25 mouse cellular contexts compared by ENCODE assay signal in genomic region chr4:108907475-108907874, GRCm38 (mm10). TPM values are rescaled to one million over a fixed set of nuclear protein-coding genes. Genes with fewer than 3 reads are reported as not detected.
DNase-seq lines count a peak whose midpoint lies in the region; ATAC-seq and TF ChIP-seq lines count a peak whose summit lies in the region.
"Had no signal": no experiment of that assay in that cellular context is flagged by ENCODE, and none has a peak within 500 bp of the region (broad histone marks: within the 10 kb centered on the region; RNA-seq: fewer than 3 reads in every experiment).

No protein-coding gene starts in this region.

- no peak overlapping the region for H3K9ac ChIP-seq in lung, postnatal 0 days (replicated peaks; ENCODE audit: low read depth)
- no peak overlapping the region for H3K9ac ChIP-seq in intestine, embryonic 15.5 days
- H3K9ac ChIP-seq in forebrain, embryonic 13.5 days = no peak overlapping the region
- H3K9ac ChIP-seq: embryonic facial prominence, embryonic 12.5 days; forebrain, embryonic 15.5 days; hindbrain, embryonic 12.5 days; liver, embryonic 15.5 days; midbrain, embryonic 13.5 days; neural tube, embryonic 12.5 days had no signal

- H3K4me1 ChIP-seq in lung, postnatal 0 days (ENCODE audit: insufficient read depth, low read depth, low read length) = no peaks in the 10 kb centered on the region
- H3K4me1 ChIP-seq in lung, adult 2 months (ENCODE audit: control insufficient read depth, insufficient read depth, low read length) = no peaks in the 10 kb centered on the region
- H3K4me1 ChIP-seq in intestine, embryonic 15.5 days (replicated peaks) = peaks cover 3% of the 10 kb centered on the region; the same call in 1 of the 2 replicates
- H3K4me1 ChIP-seq in forebrain, embryonic 13.5 days = peaks cover 15% of the 10 kb centered on the region
- H3K4me1 ChIP-seq: embryonic facial prominence, embryonic 12.5 days; limb, embryonic 10.5 days; liver, embryonic 15.5 days; neural tube, embryonic 12.5 days had no signal

- peak; percentile 24 for DNase-seq in lung, postnatal 0 days (ENCODE audit: low spot score)
- no peak for DNase-seq in lung, adult 2 months
- DNase-seq in R1 (ENCODE audit: low read depth, low spot score) = peak; percentile 52
- peak; percentile 20 for DNase-seq in splenic B cell, adult 2 months (ENCODE audit: low read depth, low spot score)
- no peak for DNase-seq in thymus, postnatal 36 days
- DNase-seq in ovary, postnatal 14 days (ENCODE audit: low spot score) = no peak
- DNase-seq: adrenal gland, postnatal 10 days; cerebellum, adult 9-11 months; gastrocnemius, postnatal 10 days; heart, adult 18-20 months; kidney, adult 8-10 months; kidney, postnatal 10 days; liver; right cerebral cortex, adult 18-20 months; thymus, postnatal 4 days had no signal

- TF ChIP-seq POLR2A in lung, adult 2 months (IDR thresholded peaks at IDR 0.05; ENCODE audit: borderline replicate concordance, extremely low read depth, low read depth, low read length) = no peak

- no peak for TF ChIP-seq EP300 in lung, postnatal 0 days (IDR thresholded peaks at IDR 0.05)

- H3K27me3 ChIP-seq in lung, postnatal 0 days (replicated peaks; ENCODE audit: insufficient read depth, low read length) = no peaks in the 10 kb centered on the region
- no peaks in the 10 kb centered on the region for H3K27me3 ChIP-seq in intestine, embryonic 15.5 days (replicated peaks)
- no peaks in the 10 kb centered on the region for H3K27me3 ChIP-seq in splenic B cell, adult 2 months (ENCODE audit: control insufficient read depth, insufficient read depth, low read length, poor library complexity, severe bottlenecking)
- no peaks in the 10 kb centered on the region for H3K27me3 ChIP-seq in forebrain, embryonic 13.5 days
- H3K27me3 ChIP-seq: embryonic facial prominence, embryonic 12.5 days; forebrain, embryonic 15.5 days; hindbrain, embryonic 12.5 days; midbrain, embryonic 13.5 days; neural tube, embryonic 12.5 days had no signal

- H3K4me2 ChIP-seq in lung, postnatal 0 days (replicated peaks; ENCODE audit: low read depth, low read length) = no peak overlapping the region
- H3K4me2 ChIP-seq in intestine, embryonic 15.5 days (replicated peaks) = no peak overlapping the region
- no peak overlapping the region for H3K4me2 ChIP-seq in forebrain, embryonic 13.5 days
- H3K4me2 ChIP-seq: embryonic facial prominence, embryonic 12.5 days; forebrain, embryonic 15.5 days; hindbrain, embryonic 12.5 days; liver, embryonic 15.5 days; midbrain, embryonic 13.5 days; neural tube, embryonic 12.5 days had no signal

- H3K9me3 ChIP-seq in lung, postnatal 0 days (ENCODE audit: low read length) = no peaks in the 10 kb centered on the region
- no peaks in the 10 kb centered on the region for H3K9me3 ChIP-seq in intestine, embryonic 15.5 days
- H3K9me3 ChIP-seq in forebrain, embryonic 13.5 days (replicated peaks) = no peaks in the 10 kb centered on the region
- H3K9me3 ChIP-seq: embryonic facial prominence, embryonic 12.5 days; forebrain, embryonic 15.5 days; hindbrain, embryonic 12.5 days; limb, embryonic 10.5 days; liver, embryonic 15.5 days; midbrain, embryonic 13.5 days; neural tube, embryonic 12.5 days had no signal

- TF ChIP-seq CTCF in lung, postnatal 0 days (IDR thresholded peaks at IDR 0.05) = no peak
- no peak for TF ChIP-seq CTCF in lung, adult 2 months (IDR thresholded peaks at IDR 0.05; ENCODE audit: insufficient read depth, low read length)

- no peak for ATAC-seq in lung, postnatal 0 days
- peak; percentile 88 for ATAC-seq in intestine, embryonic 15.5 days
- ATAC-seq in forebrain, embryonic 13.5 days = no peak
- ATAC-seq: activated CD4-positive, CD25-positive, alpha-beta regulatory T cell, adult 4 months; forebrain, embryonic 15.5 days; midbrain, embryonic 13.5 days had no signal

- H3K36me3 ChIP-seq in lung, postnatal 0 days (ENCODE audit: insufficient read depth, low read length) = no peaks in the 10 kb centered on the region
- no peaks in the 10 kb centered on the region for H3K36me3 ChIP-seq in intestine, embryonic 15.5 days
- no peaks in the 10 kb centered on the region for H3K36me3 ChIP-seq in splenic B cell, adult 2 months (ENCODE audit: control insufficient read depth, insufficient read depth, low read length, poor library complexity, severe bottlenecking)
- H3K36me3 ChIP-seq in forebrain, embryonic 13.5 days (ENCODE audit: poor library complexity, severe bottlenecking) = no peaks in the 10 kb centered on the region
- H3K36me3 ChIP-seq: embryonic facial prominence, embryonic 12.5 days; forebrain, embryonic 15.5 days; hindbrain, embryonic 12.5 days; limb, embryonic 10.5 days; liver, embryonic 15.5 days; midbrain, embryonic 13.5 days; neural tube, embryonic 12.5 days had no signal

- H3K27ac ChIP-seq in lung, postnatal 0 days (ENCODE audit: low read length) = no peak overlapping the region
- peak overlapping the region; percentile 42; the same call in 1 of the 2 replicates for H3K27ac ChIP-seq in intestine, embryonic 15.5 days
- H3K27ac ChIP-seq in forebrain, embryonic 13.5 days = no peak overlapping the region
- H3K27ac ChIP-seq: embryonic facial prominence, embryonic 12.5 days; forebrain, embryonic 15.5 days; hindbrain, embryonic 12.5 days; limb, embryonic 10.5 days; liver, embryonic 15.5 days; midbrain, embryonic 13.5 days; neural tube, embryonic 12.5 days had no signal

- no peak overlapping the region for H3K4me3 ChIP-seq in lung, postnatal 0 days (ENCODE audit: low read depth, low read length)
- no peak overlapping the region for H3K4me3 ChIP-seq in lung, adult 2 months (replicated peaks; ENCODE audit: extremely low read depth, low read depth, low read length)
- H3K4me3 ChIP-seq in intestine, embryonic 15.5 days (replicated peaks) = no peak overlapping the region
- no peak overlapping the region for H3K4me3 ChIP-seq in forebrain, embryonic 13.5 days
- H3K4me3 ChIP-seq: embryonic facial prominence, embryonic 12.5 days; forebrain, embryonic 15.5 days; hindbrain, embryonic 12.5 days; limb, embryonic 10.5 days; liver, embryonic 15.5 days; midbrain, embryonic 13.5 days; neural tube, embryonic 12.5 days had no signal

RNA-seq across cellular contexts. Expression of gene Rab3b, which starts 28.6 kb away (rescaled TPM):
- 3.0 and 3.2 TPM in 2 replicates for polyA plus RNA-seq in lung, postnatal 0 days (2015; fragmentation: Nextera tagmentation; extraction: Ambion mirVana)
- 1.9 and 2.3 TPM in 2 replicates for polyA plus RNA-seq in lung, adult 2 months (2012; rRNA removed)
- 11.1 and 11.7 TPM in 2 replicates for polyA plus RNA-seq in intestine, embryonic 15.5 days (2015; fragmentation: Nextera tagmentation; extraction: Ambion mirVana)
- 38.0 and 54.1 TPM in 2 replicates for polyA plus RNA-seq in forebrain, embryonic 13.5 days (2015; fragmentation: Nextera tagmentation; extraction: Ambion mirVana)
- polyA plus RNA-seq: activated CD4-positive, CD25-positive, alpha-beta regulatory T cell, adult 4 months had no signal

RNA-seq across cellular contexts. Expression of gene A730015C16Rik, which starts 59.1 kb away (rescaled TPM):
- polyA plus RNA-seq in lung, postnatal 0 days (2015; fragmentation: Nextera tagmentation; extraction: Ambion mirVana) = 1.7 and 1.9 TPM in 2 replicates
- polyA plus RNA-seq in lung, adult 2 months (2012; rRNA removed) = 0.21 and 0.49 TPM in 2 replicates
- polyA plus RNA-seq in intestine, embryonic 15.5 days (2015; fragmentation: Nextera tagmentation; extraction: Ambion mirVana) = 0.49 and 0.69 TPM in 2 replicates
- 1.4 and 1.7 TPM in 2 replicates for polyA plus RNA-seq in forebrain, embryonic 13.5 days (2015; fragmentation: Nextera tagmentation; extraction: Ambion mirVana)

RNA-seq across cellular contexts. Expression of gene Kti12, which starts 59.9 kb away (rescaled TPM):
- polyA plus RNA-seq in lung, postnatal 0 days (2015; fragmentation: Nextera tagmentation; extraction: Ambion mirVana) = 26.6 and 27.8 TPM in 2 replicates
- 26.0 and 35.2 TPM in 2 replicates for polyA plus RNA-seq in lung, adult 2 months (2012; rRNA removed)
- 57.6 and 57.8 TPM in 2 replicates for polyA plus RNA-seq in intestine, embryonic 15.5 days (2015; fragmentation: Nextera tagmentation; extraction: Ambion mirVana)
- polyA plus RNA-seq in forebrain, embryonic 13.5 days (2015; fragmentation: Nextera tagmentation; extraction: Ambion mirVana) = 35.1 and 38.5 TPM in 2 replicates

Comparison
In these comparisons a context has a peak if more than half of its experiments do, and no peak if none do; other contexts are left out.
1. DNase-seq: peak in lung, postnatal 0 days (single experiment), R1 (single experiment) and splenic B cell, adult 2 months (single experiment); none in lung, adult 2 months (single experiment), thymus, postnatal 36 days (0 of 2) and ovary, postnatal 14 days (single experiment).